Mouse (Mus musculus) adipocyte (in vitro differentiated cells): Measurements from ENCODE around the gene E330017A01Rik.

ENCODE experiments used
- DNase-seq: peaks from one replicate; pipeline ENCODE4 v3.0.0-alpha.2; 2016; ENCODE audit warnings: low spot score

Gene E330017A01Rik

DNA sequence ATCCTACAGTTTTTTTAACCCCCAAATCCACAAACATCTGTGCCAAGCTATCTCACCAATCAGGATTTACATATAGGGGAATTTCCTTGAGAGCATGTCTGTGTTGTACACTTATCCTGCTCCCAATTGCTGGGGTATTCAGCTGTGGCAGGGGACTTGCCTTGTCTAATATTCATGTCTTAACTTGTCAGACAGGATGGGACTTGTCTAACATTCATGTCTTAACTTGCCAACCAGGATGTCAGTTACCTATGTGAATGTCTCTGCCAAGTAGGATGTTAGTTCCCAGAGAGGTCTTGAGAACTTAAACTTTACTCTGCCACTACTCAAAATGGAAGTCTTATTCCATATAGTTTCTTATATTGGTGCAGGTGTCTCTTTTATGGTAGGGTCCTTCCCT lies 49.1 kb downstream of the E330017A01Rik start:
- DNase-seq, result no peak
